Mouse (Mus musculus): Measurements from ENCODE around the gene Nrxn2. TPM values are rescaled to one million over a fixed set of nuclear protein-coding genes. Genes with fewer than 3 reads are reported as not detected.
A peak's percentile ranks its signal among the peaks of the same experiment; 100 is the strongest.

The Nrxn2 gene
- polyA plus RNA-seq, 1 experiment from 2014 or later, result 2.5 TPM

DNA sequence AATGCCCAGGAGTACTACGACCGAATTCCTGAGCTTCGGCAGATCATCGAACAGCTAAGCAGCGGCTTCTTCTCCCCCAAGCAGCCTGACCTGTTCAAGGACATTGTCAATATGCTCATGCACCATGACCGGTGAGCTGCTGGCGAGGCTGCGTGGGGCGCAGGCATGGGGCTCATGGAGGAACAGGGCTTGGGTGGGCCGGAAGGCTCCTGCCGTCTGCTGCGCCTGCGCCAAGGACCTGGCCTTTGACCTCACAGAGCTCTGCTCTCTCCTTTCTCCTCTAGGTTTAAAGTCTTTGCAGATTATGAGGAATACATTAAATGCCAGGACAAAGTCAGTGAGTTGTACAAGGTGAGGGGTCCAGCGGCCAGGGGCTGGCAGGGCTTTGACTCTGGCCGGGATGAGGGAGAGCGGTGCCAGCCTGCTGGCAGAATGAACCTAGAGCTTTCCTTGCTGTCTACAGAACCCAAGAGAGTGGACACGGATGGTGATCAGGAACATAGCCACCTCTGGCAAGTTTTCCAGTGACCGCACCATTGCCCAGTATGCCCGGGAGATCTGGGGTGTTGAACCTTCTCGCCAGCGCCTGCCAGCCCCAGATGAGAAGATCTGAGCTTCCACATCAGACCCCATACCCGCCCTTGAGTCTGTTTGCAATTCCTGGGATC, 20.8 kb upstream of the Nrxn2 start:
- ATAC-seq (ENCODE audit: insufficient number of reproducible peaks, insufficient read depth, low FRiP score, low read depth), result no peak
- H3K27me3 ChIP-seq (ENCODE audit: control insufficient read depth, insufficient read depth, low read length), result no peaks in the 10 kb centered on the region
- no peaks in the 10 kb centered on the region for H3K9me3 ChIP-seq (ENCODE audit: control insufficient read depth, low read depth, low read length)
- H3K4me3 ChIP-seq (ENCODE audit: low read depth, low read length), result no peak overlapping the region
- no peaks in the 10 kb centered on the region for H3K36me3 ChIP-seq (ENCODE audit: control insufficient read depth, insufficient read depth, low read length)
- H3K27ac ChIP-seq (ENCODE audit: low read length), result no peak overlapping the region
- no peak overlapping the region for H3K9ac ChIP-seq (replicated peaks; ENCODE audit: low read depth, low read length)
- H3K4me1 ChIP-seq (ENCODE audit: control insufficient read depth, insufficient read depth, low read length), result peaks cover 20% of the 10 kb centered on the region
- 84% methylated on average over 22 of the region's 22 CpGs for WGBS
- H3K4me2 ChIP-seq (replicated peaks; ENCODE audit: low read depth, low read length), result 0 out of 2 replicates have a peak overlapping the region, but pooled peaks have one; percentile 92

DNA sequence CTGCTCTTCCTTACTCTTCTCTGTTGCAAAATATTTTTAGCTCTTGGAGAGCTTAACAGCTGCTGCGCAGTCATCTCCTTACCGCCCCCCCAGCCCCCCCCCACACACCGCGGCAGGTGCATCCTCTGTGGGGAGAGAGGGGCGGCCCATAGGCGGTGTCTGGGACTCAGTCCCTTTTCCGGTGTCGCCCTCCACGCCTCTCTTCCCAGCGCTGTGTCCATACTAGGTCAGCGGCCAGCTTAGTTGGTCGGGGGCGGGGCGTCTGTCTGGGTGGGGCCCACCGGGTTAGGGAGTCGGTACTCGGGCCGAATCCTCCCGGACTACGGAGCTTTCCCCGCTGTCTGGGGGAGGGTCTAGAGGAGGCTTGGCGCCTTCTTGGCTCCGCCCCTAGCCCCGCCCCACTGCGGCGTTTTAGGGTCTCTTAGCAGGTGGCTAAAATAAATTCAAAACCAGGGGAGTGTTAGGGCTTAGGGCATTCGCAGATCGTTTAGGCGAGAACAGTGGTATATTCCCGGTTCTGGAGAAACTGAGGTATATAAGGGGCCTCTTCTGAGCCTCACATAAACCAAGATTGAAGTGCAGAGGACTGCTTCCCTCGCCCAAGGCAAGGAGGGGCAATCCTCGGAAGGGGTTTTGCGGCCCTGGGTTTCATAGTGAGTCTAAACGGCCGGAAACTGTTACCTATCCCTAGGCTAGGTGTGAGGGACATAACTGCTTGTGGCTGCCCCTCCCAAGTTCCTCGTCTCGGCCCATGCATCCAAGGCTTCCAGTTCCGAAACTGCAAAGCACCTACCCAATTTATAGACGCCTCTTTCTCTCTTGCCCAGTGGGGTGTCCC, 19.9 kb upstream of the Nrxn2 start:
- Histone ChIP-seq H3K27ac (ENCODE audit: low read length) (peak overlapping the region; percentile 35; the same call in 1 of the 2 replicates), H3K4me1 (ENCODE audit: control insufficient read depth, insufficient read depth, low read length) (peaks cover 20% of the 10 kb centered on the region), H3K9me3 (ENCODE audit: control insufficient read depth, low read depth, low read length) (no peaks in the 10 kb centered on the region), H3K4me3 (ENCODE audit: low read depth, low read length) (peak overlapping the region; percentile 57), H3K4me2 (replicated peaks; ENCODE audit: low read depth, low read length) (peak overlapping the region; percentile 92), H3K9ac (replicated peaks; ENCODE audit: low read depth, low read length) (0 out of 2 replicates have a peak overlapping the region, but pooled peaks have one; percentile 25), H3K36me3 (ENCODE audit: control insufficient read depth, insufficient read depth, low read length) (no peaks in the 10 kb centered on the region), H3K27me3 (ENCODE audit: control insufficient read depth, insufficient read depth, low read length) (no peaks in the 10 kb centered on the region)
- ATAC-seq (ENCODE audit: insufficient number of reproducible peaks, insufficient read depth, low FRiP score, low read depth), result peak; percentile 54
- WGBS, result 1% methylated on average over 38 of the region's 39 CpGs

DNA sequence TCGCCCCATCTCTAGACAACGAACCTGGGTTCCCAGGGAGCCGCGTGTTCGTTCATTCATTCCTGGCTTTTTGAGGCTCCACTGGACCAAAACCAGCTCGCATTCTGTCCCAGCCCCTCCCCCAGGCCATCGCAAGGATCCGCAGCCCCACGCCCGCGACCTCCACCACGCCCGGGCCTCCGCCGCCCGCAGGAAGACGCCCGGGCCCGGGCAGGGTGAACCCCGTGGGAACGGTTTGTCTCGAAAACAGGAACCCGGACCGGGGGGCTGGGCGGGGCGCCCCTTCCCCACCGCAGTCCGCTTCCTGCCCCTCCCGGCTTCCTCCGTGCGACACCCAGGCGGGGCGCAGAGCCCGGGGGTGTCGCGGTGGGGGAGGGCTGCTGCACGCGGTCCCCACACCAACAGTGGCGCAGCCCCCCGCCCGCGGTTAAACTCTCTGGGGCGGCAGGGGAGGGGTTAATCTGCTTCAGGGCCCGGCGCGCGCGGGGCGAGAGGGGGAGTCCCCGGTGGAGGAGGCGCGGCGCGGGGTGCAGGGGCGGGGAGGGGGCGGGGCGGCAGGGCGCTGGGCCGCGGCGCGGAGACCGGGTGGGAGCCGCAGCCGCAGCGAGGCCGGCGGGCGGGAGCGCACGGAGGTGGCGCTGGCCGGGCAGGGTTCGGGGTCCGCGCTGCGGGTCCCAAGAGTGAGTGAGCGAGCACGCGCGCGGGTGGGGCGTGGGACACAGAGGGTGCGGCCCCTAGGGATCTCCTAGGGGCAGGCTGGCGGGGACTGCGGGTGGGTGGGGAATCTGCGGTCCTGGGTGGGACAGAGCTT, 19.0 kb upstream of the Nrxn2 start, which contains the start of gene Rasgrp2:
TSS of gene Rasgrp2 (plus strand) at position 56 of the 811 bp plus-strand sequence.
- 0 out of 2 replicates have a peak, but pooled peaks have one; percentile 14 for ATAC-seq (ENCODE audit: insufficient number of reproducible peaks, insufficient read depth, low FRiP score, low read depth)
- Histone ChIP-seq H3K9me3 (ENCODE audit: control insufficient read depth, low read depth, low read length) (no peaks in the 10 kb centered on the region), H3K4me3 (ENCODE audit: low read depth, low read length) (peak within 1 kb of the TSS; percentile 57), H3K36me3 (ENCODE audit: control insufficient read depth, insufficient read depth, low read length) (no peaks in the 10 kb centered on the region), H3K4me1 (ENCODE audit: control insufficient read depth, insufficient read depth, low read length) (peaks cover 20% of the 10 kb centered on the region), H3K9ac (replicated peaks; ENCODE audit: low read depth, low read length) (peak within 1 kb of the TSS; percentile 25; the same call in 1 of the 2 replicates), H3K27me3 (ENCODE audit: control insufficient read depth, insufficient read depth, low read length) (no peaks in the 10 kb centered on the region), H3K27ac (ENCODE audit: low read length) (peak within 1 kb of the TSS; percentile 35; the same call in 1 of the 2 replicates), H3K4me2 (replicated peaks; ENCODE audit: low read depth, low read length) (peak within 1 kb of the TSS; percentile 92)
- under 1% methylated on average over 79 of the region's 87 CpGs for WGBS

DNA sequence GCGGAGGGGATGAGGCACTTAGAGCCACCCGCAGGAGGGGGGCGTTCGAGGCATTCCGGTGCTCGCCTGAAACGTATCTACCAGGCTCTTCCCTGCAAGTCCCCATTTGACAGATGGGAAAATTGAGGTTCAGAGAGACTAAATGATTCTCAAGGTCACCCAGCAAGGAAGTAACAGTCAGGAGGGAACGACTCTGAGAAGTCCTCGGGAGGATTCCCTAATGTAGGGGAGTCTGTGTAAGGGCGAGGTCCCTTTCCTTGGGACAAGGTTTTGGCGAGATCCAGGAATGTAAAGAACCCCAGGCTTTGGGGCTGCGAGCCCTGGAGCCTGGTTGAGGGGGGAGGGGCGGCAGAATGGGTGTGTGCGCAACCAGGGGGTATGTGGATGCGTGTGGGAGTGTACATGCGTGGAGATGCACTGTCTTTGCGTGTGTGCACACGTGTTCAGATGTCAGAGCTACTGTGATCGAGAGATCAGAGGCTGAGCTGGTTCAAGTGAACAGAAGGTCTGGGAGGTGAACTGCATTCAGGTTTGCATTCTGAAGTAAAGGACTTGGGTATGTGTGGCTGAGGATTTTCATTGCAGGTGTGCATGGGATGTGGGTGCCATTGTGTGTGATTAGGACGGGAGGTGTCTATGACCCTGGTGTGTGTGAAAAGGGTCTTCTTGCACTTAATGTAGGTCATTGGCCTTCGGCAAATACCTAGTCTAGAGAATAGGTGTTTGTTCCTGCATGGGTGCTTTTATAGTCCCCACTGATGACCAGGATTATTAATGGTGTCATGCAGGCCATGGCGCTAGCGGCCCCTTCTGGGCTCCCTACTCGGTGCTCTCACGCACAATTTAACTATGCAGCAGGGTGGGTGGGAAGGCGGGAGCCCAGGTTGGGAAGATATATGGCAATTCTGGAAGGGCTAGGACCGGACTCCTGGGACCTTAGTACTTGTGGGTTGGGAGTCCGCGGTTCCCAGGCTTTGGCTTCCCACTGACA, 18.1 kb upstream of the Nrxn2 start:
- Histone ChIP-seq H3K4me1 (ENCODE audit: control insufficient read depth, insufficient read depth, low read length) (peaks cover 20% of the 10 kb centered on the region), H3K4me3 (ENCODE audit: low read depth, low read length) (peak overlapping the region; percentile 57), H3K9me3 (ENCODE audit: control insufficient read depth, low read depth, low read length) (no peaks in the 10 kb centered on the region), H3K36me3 (ENCODE audit: control insufficient read depth, insufficient read depth, low read length) (no peaks in the 10 kb centered on the region), H3K4me2 (replicated peaks; ENCODE audit: low read depth, low read length) (peak overlapping the region; percentile 92), H3K9ac (replicated peaks; ENCODE audit: low read depth, low read length) (peak overlapping the region; percentile 25; the same call in 1 of the 2 replicates), H3K27me3 (ENCODE audit: control insufficient read depth, insufficient read depth, low read length) (no peaks in the 10 kb centered on the region), H3K27ac (ENCODE audit: low read length) (no peak overlapping the region)
- 0 out of 2 replicates have a peak, but pooled peaks have one; percentile 1 for ATAC-seq (ENCODE audit: insufficient number of reproducible peaks, insufficient read depth, low FRiP score, low read depth)
- WGBS, result 3% methylated on average over 29 of the region's 29 CpGs

DNA sequence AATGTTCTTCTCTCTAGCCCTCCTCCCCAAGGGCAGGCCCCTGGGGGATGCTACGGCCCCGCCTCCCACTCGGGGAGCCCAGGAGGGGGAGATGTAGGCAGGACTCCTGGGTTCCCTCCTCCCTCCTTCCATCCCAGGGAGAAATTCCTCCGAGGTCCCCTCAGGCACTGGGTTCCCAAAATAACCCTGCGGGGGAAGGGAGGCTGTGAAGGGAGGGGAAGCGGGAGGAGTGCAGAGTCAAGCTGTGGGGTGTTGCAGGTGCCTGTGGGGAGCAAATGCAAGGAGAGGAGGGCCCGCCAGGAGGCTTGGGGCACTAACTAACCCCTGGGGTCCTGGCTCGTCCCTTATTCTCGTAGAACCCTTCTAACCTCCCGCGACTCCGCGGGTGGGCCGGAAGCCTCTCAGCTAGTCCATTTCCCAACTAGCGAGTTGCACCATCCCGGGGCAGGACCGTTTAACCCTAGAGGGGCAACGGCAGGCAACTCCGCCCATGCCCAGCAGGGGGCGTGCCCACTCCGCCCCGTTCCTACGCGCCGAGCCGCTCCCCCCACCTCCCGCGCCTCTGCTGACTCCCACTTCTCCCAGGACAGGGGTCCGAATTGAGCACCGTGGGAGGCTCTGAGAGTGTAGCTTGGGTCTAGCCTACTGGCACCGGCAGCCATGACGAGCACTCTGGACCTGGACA, 17.3 kb upstream of the Nrxn2 start:
- Histone ChIP-seq H3K27ac (ENCODE audit: low read length) (no peak overlapping the region), H3K27me3 (ENCODE audit: control insufficient read depth, insufficient read depth, low read length) (no peaks in the 10 kb centered on the region)

DNA sequence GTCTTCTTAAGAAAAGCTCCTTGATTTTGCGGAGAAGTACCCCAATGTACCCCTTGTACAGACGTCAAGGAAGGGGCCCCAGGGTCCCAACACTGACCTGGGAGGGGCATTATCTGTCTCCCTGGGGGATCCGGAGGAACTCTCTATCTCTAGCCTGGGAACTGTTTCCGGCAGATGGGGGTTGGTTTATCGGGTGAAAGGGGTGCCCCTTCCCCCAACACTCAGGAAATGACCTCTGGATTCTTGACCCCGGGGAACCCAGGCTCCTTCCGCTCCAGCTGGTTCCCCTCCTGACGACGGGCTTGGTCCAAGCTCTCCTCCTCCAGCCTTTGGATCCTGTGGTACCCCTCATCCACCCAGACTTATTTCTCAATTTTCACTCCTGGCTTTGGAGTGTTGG, 16.6 kb upstream of the Nrxn2 start:
- WGBS, result 12% methylated on average over 9 of the region's 9 CpGs
- Histone ChIP-seq H3K36me3 (ENCODE audit: control insufficient read depth, insufficient read depth, low read length) (no peaks in the 10 kb centered on the region), H3K9me3 (ENCODE audit: control insufficient read depth, low read depth, low read length) (no peaks in the 10 kb centered on the region), H3K4me1 (ENCODE audit: control insufficient read depth, insufficient read depth, low read length) (peaks cover 20% of the 10 kb centered on the region), H3K27ac (ENCODE audit: low read length) (no peak overlapping the region), H3K9ac (replicated peaks; ENCODE audit: low read depth, low read length) (no peak overlapping the region; the same call in 1 of the 2 replicates), H3K27me3 (ENCODE audit: control insufficient read depth, insufficient read depth, low read length) (no peaks in the 10 kb centered on the region), H3K4me3 (ENCODE audit: low read depth, low read length) (peak overlapping the region; percentile 57), H3K4me2 (replicated peaks; ENCODE audit: low read depth, low read length) (peak overlapping the region; percentile 92)
- ATAC-seq (ENCODE audit: insufficient number of reproducible peaks, insufficient read depth, low FRiP score, low read depth), result 0 out of 2 replicates have a peak, but pooled peaks have one; percentile 0

More for the DNA sequence above, 17.3 kb upstream of the Nrxn2 start:
- Histone ChIP-seq H3K9ac (replicated peaks; ENCODE audit: low read depth, low read length) (no peak overlapping the region; the same call in 1 of the 2 replicates), H3K4me2 (replicated peaks; ENCODE audit: low read depth, low read length) (peak overlapping the region; percentile 92), H3K4me1 (ENCODE audit: control insufficient read depth, insufficient read depth, low read length) (peaks cover 20% of the 10 kb centered on the region), H3K4me3 (ENCODE audit: low read depth, low read length) (peak overlapping the region; percentile 57), H3K9me3 (ENCODE audit: control insufficient read depth, low read depth, low read length) (no peaks in the 10 kb centered on the region), H3K36me3 (ENCODE audit: control insufficient read depth, insufficient read depth, low read length) (no peaks in the 10 kb centered on the region)
- peak; percentile 14; the same call in 1 of the 2 replicates for ATAC-seq (ENCODE audit: insufficient number of reproducible peaks, insufficient read depth, low FRiP score, low read depth)
- WGBS, result under 1% methylated on average over 32 of the region's 32 CpGs

- H3K27me3 ChIP-seq (ENCODE audit: control insufficient read depth, insufficient read depth, low read length), result no peaks in the 10 kb centered on the region
- no peak overlapping the region for H3K9ac ChIP-seq (replicated peaks; ENCODE audit: low read depth, low read length)
- no peak overlapping the region for H3K4me2 ChIP-seq (replicated peaks; ENCODE audit: low read depth, low read length)
- 80% methylated on average over 10 of the region's 10 CpGs for WGBS
- no peaks in the 10 kb centered on the region for H3K36me3 ChIP-seq (ENCODE audit: control insufficient read depth, insufficient read depth, low read length)
- ATAC-seq (ENCODE audit: insufficient number of reproducible peaks, insufficient read depth, low FRiP score, low read depth), result no peak
- no peaks in the 10 kb centered on the region for H3K9me3 ChIP-seq (ENCODE audit: control insufficient read depth, low read depth, low read length)
- H3K4me1 ChIP-seq (ENCODE audit: control insufficient read depth, insufficient read depth, low read length), result peaks cover 20% of the 10 kb centered on the region
- no peak overlapping the region for H3K4me3 ChIP-seq (ENCODE audit: low read depth, low read length)
- H3K27ac ChIP-seq (ENCODE audit: low read length), result no peak overlapping the region
These were observed 14.7 kb upstream of the Nrxn2 start for GRCm38 (mm10) chr19:6403869-6404268.

Measured in stomach, embryonic 14.5 days (tissue).